Mouse (Mus musculus): ENCODE measurements around the gene Mat2b.

Mat2b gene

DNA sequence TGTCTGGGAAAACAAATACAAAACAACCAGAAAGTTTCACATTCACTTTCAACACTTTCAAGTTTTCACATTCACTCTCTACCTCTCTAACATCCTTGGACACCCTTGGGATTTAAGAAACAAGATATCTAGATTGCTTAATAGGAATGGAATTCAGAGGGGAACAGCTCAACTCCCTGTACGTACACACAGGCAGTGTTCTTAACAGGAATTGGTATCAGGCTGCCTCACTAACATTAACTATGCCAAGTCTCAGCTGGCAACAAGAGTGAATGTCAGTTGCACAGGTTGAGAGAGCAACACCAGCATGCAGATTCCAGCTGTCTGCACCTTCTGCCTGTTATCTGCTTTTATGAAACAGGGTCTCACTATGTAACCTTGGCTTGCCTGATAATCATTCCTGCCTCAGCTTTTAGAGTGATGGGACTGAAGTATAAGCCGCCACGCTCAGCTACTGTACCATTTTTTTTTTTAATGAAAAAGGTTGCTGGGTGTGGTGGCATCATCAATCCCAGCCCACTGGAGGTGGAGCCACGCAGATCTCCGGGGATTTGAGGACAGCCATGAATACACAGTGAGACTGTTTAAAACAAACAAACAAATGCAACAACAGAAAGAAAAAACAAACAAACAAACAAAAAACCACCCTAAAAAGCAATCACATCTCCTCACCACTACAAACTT, 4.4 kb downstream of the Mat2b start:
- CTCF ChIA-PET, result interaction anchor here in 2 of 4 experiments (0.5 to 0.6 kb wide), 2 partner anchors 62 to 90 kb away, joined by 3 to 4 read pairs; no protein-coding TSS in a partner anchor
- POLR2A ChIA-PET, result interaction anchor here in 3 of 4 experiments (0.8 to 7.3 kb wide), 15 partner anchors 8 to 65 kb away, joined by 3 to 184 read pairs (median 7); partner anchors contain the start of genes Ccng1 (in 3 of the 3), Hmmr (in 2 of the 3) and Nudcd2 (in 2 of the 3)

DNA sequence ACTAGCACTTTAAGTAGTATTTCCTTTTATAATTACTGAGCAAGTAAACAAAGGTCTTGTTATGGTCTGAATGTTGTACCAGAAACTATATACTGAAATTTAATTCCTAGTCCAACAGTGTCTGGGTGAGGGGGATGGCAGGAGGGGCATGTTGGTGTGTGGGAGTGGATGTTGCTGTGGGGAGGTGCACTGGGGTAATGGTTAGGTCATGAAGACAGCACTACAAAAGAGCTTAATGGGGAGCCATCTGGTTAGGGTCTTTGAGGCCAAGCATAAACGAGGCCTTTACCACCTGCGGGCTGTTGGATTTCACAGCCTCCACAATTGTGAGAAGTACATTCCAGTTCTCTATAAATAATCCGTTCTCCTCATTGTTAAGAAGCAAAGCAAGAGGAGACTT, 11.7 kb downstream of the Mat2b start:
- POLR2A ChIA-PET, result interaction anchor here in 3 of 4 experiments (1.0 to 8.1 kb wide), 5 partner anchors 10 to 72 kb away, joined by 3 to 68 read pairs (median 7); partner anchors contain the start of genes Mat2b (in 2 of the 3), Ccng1 (in 1 of the 3), Hmmr (in 1 of the 3) and Nudcd2 (in 1 of the 3)
- CTCF ChIA-PET, result no interaction called here

DNA sequence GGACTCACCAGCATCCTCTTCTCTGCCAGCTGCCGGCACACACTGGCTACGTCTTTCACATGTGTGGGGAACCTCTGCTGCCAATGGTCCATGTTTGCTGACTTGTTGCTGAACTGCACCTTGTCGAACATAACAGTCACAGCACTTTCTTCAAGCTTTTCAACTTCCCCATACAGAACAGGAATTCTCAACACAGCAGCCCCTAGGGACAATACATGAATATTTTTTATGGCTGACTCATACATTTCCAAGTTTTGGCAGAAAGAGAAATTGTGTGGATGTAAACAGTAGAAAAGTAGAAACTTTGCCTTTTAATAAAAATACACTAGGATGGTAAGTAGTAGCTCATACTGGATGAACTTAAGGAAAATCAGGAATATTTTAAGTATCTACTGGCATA, 12.5 kb downstream of the Mat2b start:
- ChIA-PET CTCF (no interaction called here), POLR2A (interaction anchor here in 3 of 4 experiments (1.0 to 8.1 kb wide), 5 partner anchors 11 to 73 kb away, joined by 3 to 68 read pairs (median 7); partner anchors contain the start of genes Mat2b (in 2 of the 3), Ccng1 (in 1 of the 3), Hmmr (in 1 of the 3) and Nudcd2 (in 1 of the 3))

DNA sequence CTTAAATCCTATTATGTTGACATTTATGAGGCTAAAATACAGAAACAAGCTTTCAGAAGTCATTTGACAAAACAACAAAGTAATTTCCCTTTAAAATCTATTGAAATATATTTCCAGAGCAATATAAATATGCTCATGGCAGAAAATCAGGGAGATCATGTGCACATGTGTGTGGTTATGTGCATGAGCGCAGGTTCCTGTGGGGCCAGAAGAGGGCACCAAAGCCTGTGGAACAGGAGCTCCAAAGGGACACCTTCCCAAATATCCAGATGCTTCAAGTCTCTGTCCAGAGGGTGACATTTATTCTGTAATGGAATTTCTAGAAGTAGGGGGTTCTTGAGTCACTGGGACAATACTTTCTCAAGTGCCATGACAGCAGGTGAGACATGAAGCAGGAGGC, 17.8 kb downstream of the Mat2b start:
- ChIA-PET POLR2A (interaction anchor here in 3 of 4 experiments (0.6 to 3.0 kb wide), 13 partner anchors 9 to 78 kb away, joined by 3 to 22 read pairs (median 5); partner anchors contain the start of genes Hmmr (in 3 of the 3), Nudcd2 (in 3 of the 3), Ccng1 (in 2 of the 3) and Mat2b (in 1 of the 3)), CTCF (no interaction called here)

DNA sequence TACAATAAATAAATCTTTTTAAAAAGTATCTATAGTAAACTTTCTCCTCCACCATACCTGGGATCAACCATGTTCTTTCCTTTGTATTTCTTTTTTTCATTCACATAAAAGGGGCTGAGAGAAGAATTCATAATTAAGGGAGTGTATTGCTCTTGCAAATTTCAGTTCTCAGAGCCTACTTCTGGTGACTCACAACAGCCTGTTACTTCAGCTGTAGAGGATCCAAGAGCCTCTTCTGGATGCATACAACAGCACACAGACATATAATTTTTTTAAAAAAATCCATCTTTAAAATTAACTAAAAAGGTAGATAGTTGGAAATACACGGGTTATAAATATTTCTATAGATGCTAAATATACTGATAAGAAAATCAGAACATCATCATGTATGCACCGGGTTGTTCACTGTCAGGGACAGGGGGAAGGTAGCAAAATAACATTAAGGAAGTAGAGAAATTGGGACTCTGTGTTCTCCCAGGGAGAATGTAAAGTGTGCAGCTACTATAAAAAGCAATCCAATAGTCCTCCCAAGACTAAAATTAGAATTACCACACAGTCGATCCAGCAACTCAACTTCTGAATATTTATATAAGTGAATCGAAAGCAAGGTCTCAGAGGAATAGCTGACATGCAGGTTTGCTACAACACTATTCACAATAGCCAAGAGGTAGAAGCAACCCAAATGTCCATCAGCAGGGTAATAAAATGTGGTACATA, 19.8 kb downstream of the Mat2b start:
- ChIA-PET CTCF (no interaction called here), POLR2A (interaction anchor here in 1 of 4 experiments (1.5 kb wide), 1 partner anchor 16 kb away, joined by 3 read pairs; no protein-coding TSS in a partner anchor)

DNA sequence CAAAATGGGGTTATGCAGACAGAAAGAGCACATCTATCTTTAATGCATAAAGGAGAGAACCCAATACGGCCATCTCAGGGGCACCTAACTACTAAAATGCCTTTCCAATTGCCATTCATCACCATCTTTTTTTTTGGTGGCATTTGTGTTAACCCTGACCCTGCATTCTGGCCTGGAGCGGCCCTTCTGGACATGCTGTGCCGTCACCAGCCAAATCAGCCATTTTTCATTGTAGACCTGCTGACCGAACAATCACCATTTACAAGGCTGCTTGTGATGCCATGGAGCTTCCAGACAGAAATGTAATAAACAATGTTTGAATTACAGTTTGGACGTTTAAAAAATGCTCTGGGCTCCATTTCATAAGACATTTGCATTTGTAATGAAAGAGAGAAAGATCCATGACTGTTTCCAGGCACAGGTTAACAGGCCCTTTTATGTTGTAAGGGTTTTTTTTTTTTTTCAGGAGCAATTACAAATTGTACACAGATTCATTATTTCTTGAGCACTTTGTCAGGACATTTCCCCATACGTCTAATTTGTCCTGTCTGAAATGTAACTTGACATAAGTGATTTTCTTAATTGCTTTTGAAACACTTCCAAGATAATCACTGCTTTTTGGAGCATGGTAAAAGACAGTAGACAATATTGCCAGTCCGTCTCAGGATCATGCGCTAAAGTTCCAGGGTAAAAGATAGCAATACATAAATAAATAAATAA, 45.1 kb downstream of the Mat2b start:
- ChIA-PET CTCF (no interaction called here), POLR2A (no interaction called here)

DNA sequence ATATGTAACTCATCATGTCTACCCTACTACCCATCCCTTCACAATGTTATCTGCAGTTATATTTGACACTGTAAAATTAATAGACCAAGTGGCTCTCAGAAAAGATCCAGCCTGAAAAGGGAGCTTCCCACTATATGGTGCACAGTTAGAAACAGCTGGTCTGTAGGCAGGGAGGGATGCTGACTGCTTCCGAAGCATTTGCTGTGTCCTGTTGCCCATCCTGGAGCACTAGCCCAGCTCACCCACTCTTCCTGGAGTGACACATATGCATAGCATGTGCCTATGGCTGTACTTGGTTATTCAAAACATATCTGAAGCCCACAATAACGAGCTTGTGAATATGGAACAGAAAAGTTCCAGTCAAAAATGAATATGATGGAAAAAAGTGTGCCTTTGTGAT, 47.8 kb downstream of the Mat2b start:
- ChIA-PET POLR2A (no interaction called here), CTCF (no interaction called here)
